7 mouse cellular contexts compared by ENCODE assay signal in genomic region chr13:28959068-28959440, GRCm38 (mm10). TPM values are rescaled to one million over a fixed set of nuclear protein-coding genes. Genes with fewer than 3 reads are reported as not detected.
DNase-seq lines count a peak whose midpoint lies in the region; ATAC-seq and TF ChIP-seq lines count a peak whose summit lies in the region.

No protein-coding gene starts in this region.

- H3K27ac ChIP-seq in lung, embryonic 14.5 days (ENCODE audit: low read depth): peak overlapping the region; percentile 95
- H3K27ac ChIP-seq in forebrain, embryonic 10.5 days: peak overlapping the region; percentile 92
- peak overlapping the region; percentile 89 for H3K27ac ChIP-seq in limb, embryonic 11.5 days (replicated peaks; ENCODE audit: low read depth, low read length)
- H3K27ac ChIP-seq in neural tube, embryonic 15.5 days (replicated peaks): peak overlapping the region; percentile 96

- H3K9ac ChIP-seq in lung, embryonic 14.5 days: peak overlapping the region; percentile 70
- H3K9ac ChIP-seq in limb, embryonic 11.5 days (ENCODE audit: low read length): peak overlapping the region; percentile 59
- H3K9ac ChIP-seq in neural tube, embryonic 15.5 days (replicated peaks): peak overlapping the region; percentile 73

- H3K4me1 ChIP-seq in lung, embryonic 14.5 days (ENCODE audit: insufficient read depth): no peaks in the 10 kb centered on the region
- H3K4me1 ChIP-seq in forebrain, embryonic 10.5 days: peaks cover 40% of the 10 kb centered on the region
- peaks cover 9% of the 10 kb centered on the region; the same call in 1 of the 2 replicates for H3K4me1 ChIP-seq in limb, embryonic 11.5 days (ENCODE audit: control insufficient read depth, insufficient read depth, low read length)
- H3K4me1 ChIP-seq in neural tube, embryonic 15.5 days: peaks cover 18% of the 10 kb centered on the region

- no peaks in the 10 kb centered on the region for H3K9me3 ChIP-seq in lung, embryonic 14.5 days (ENCODE audit: low read depth, low read length)
- peaks cover 5% of the 10 kb centered on the region; the same call in 1 of the 2 replicates for H3K9me3 ChIP-seq in forebrain, embryonic 10.5 days
- no peaks in the 10 kb centered on the region for H3K9me3 ChIP-seq in limb, embryonic 11.5 days (ENCODE audit: control insufficient read depth, low read length)
- no peaks in the 10 kb centered on the region for H3K9me3 ChIP-seq in neural tube, embryonic 15.5 days (replicated peaks)

- ATAC-seq in lung, embryonic 14.5 days (ENCODE audit: insufficient read depth): no peak
- no peak for ATAC-seq in limb, embryonic 11.5 days (ENCODE audit: insufficient number of reproducible peaks, low FRiP score, low TSS enrichment, low read depth)
- ATAC-seq in neural tube, embryonic 15.5 days (ENCODE audit: low FRiP score): peak; percentile 55
- ATAC-seq in megakaryocyte progenitor cell, adult 5-6 weeks (replicated peaks; ENCODE audit: poor library complexity): no peak
- no peak for ATAC-seq in erythroid progenitor cell, adult 5-6 weeks (replicated peaks; ENCODE audit: low FRiP score, poor library complexity, severe bottlenecking)

- H3K4me3 ChIP-seq in lung, embryonic 14.5 days (ENCODE audit: low read depth, low read length): peak overlapping the region; percentile 58
- H3K4me3 ChIP-seq in forebrain, embryonic 10.5 days: peak overlapping the region; percentile 68
- peak overlapping the region; percentile 43 for H3K4me3 ChIP-seq in limb, embryonic 11.5 days (ENCODE audit: low read depth, low read length)
- peak overlapping the region; percentile 59 for H3K4me3 ChIP-seq in neural tube, embryonic 15.5 days (replicated peaks)

- no peaks in the 10 kb centered on the region for H3K36me3 ChIP-seq in lung, embryonic 14.5 days (ENCODE audit: insufficient read depth)
- H3K36me3 ChIP-seq in forebrain, embryonic 10.5 days (replicated peaks): no peaks in the 10 kb centered on the region
- no peaks in the 10 kb centered on the region for H3K36me3 ChIP-seq in limb, embryonic 11.5 days (ENCODE audit: control insufficient read depth, insufficient read depth, low read length)
- H3K36me3 ChIP-seq in neural tube, embryonic 15.5 days: no peaks in the 10 kb centered on the region

- TF ChIP-seq CTCF in lung, embryonic 14.5 days (IDR thresholded peaks at IDR 0.05; ENCODE audit: low read depth): no peak

- WGBS in lung, embryonic 14.5 days: 0% methylated on average over 17 of the region's 17 CpGs
- 0% methylated on average over 17 of the region's 17 CpGs for WGBS in forebrain, embryonic 10.5 days
- WGBS in limb, embryonic 11.5 days: under 1% methylated on average over 17 of the region's 17 CpGs
- under 1% methylated on average over 17 of the region's 17 CpGs for WGBS in neural tube, embryonic 15.5 days

- H3K27me3 ChIP-seq in lung, embryonic 14.5 days (ENCODE audit: insufficient read depth, low read length): no peaks in the 10 kb centered on the region
- peaks cover 15% of the 10 kb centered on the region for H3K27me3 ChIP-seq in forebrain, embryonic 10.5 days (ENCODE audit: poor library complexity, severe bottlenecking)
- H3K27me3 ChIP-seq in limb, embryonic 11.5 days (ENCODE audit: control insufficient read depth, insufficient read depth, low read length): no peaks in the 10 kb centered on the region
- no peaks in the 10 kb centered on the region for H3K27me3 ChIP-seq in neural tube, embryonic 15.5 days (replicated peaks)

- H3K4me2 ChIP-seq in lung, embryonic 14.5 days: peak overlapping the region; percentile 73
- peak overlapping the region; percentile 97 for H3K4me2 ChIP-seq in limb, embryonic 11.5 days (ENCODE audit: low read depth, severe bottlenecking)
- peak overlapping the region; percentile 91 for H3K4me2 ChIP-seq in neural tube, embryonic 15.5 days

- DNase-seq in lung, embryonic 14.5 days: no peak
- DNase-seq in lung, postnatal 36 days: no peak
- DNase-seq in forebrain, embryonic 10.5 days (ENCODE audit: extremely low spot score, low spot score): no peak
- DNase-seq in limb, embryonic 11.5 days (ENCODE audit: low spot score): no peak

RNA-seq across cellular contexts. Expression of gene Sox4, which starts 5.5 kb away (rescaled TPM):
- polyA plus RNA-seq in lung, embryonic 14.5 days (2014; fragmentation: Nextera tagmentation; extraction: Ambion mirVana): 93.2 and 97.5 TPM in 2 replicates
- polyA plus RNA-seq in forebrain, embryonic 10.5 days (2016; fragmentation: Nextera tagmentation; extraction: Ambion mirVana): 50.5 and 52.0 TPM in 2 replicates
- 114 and 117 TPM in 2 replicates for polyA plus RNA-seq in limb, embryonic 11.5 days (2014; fragmentation: Nextera tagmentation; extraction: Ambion mirVana)
- polyA plus RNA-seq in neural tube, embryonic 15.5 days (2015; fragmentation: Nextera tagmentation; extraction: Ambion mirVana): 90.4 and 108 TPM in 2 replicates
- total RNA-seq in megakaryocyte progenitor cell, adult 5-6 weeks (2015): 27.6 and 35.4 TPM in 2 replicates
- 34.8 and 47.8 TPM in 2 replicates for total RNA-seq in megakaryocyte progenitor cell, adult 5-6 weeks (2017)
- total RNA-seq in erythroid progenitor cell, adult 5-6 weeks (2015; ENCODE audit: low replicate concordance): 4.3 and 8.4 TPM in 2 replicates
- 1.9 and 5.0 TPM in 2 replicates for total RNA-seq in erythroid progenitor cell, adult 5-6 weeks (2017; ENCODE audit: low replicate concordance)
